Mouse (Mus musculus): ENCODE measurements at regions not wholly inside any gene's neighbourhood (a gene's known extent, or its start where the extent isn't known, plus 50 kb on each side); places are given as distances from the start of the nearest gene placed in this dataset.

- Histone ChIP-seq H3K9me3 (no peaks in the 10 kb centered on the region), H3K4me1 (replicated peaks) (no peaks in the 10 kb centered on the region)
- WGBS: 93% methylated on average over 1 of the region's 1 CpGs
Measured at GRCm38 (mm10) chr14:85286203-85286602, 842.8 kb downstream of the Pcdh17 start.

DNA sequence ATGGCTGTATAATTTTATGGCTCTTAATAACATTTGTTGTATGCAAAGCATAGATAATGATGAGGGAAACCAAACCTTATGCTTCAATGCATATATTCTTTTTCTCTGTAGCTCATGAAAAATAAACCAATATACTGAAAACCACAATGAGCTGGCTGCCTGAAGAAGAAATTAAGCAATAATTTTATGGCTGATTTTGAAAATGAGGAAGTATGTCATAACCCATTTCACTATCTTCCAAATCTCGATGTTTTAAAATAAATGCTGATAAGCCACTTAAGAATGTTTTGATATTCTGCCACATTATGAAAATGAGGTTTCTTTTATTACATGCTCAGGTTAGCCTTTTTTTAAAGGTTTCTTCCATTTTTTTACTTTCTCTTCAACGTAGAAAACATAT, 844.1 kb downstream of the Pcdh17 start:
- WGBS: 83% methylated on average over 2 of the region's 2 CpGs
- no peak for ATAC-seq (ENCODE audit: low FRiP score, low read depth)
- H3K4me3 ChIP-seq: no peak overlapping the region
- H3K9me3 ChIP-seq: no peaks in the 10 kb centered on the region
- no peaks in the 10 kb centered on the region for H3K4me1 ChIP-seq (replicated peaks)
- H3K4me2 ChIP-seq: no peak overlapping the region
- no peaks in the 10 kb centered on the region for H3K36me3 ChIP-seq
- H3K27ac ChIP-seq (replicated peaks): no peak overlapping the region
- H3K9ac ChIP-seq: no peak overlapping the region
- H3K27me3 ChIP-seq: no peaks in the 10 kb centered on the region

More at GRCm38 (mm10) chr14:85286203-85286602, 842.8 kb downstream of the Pcdh17 start:
- no peak for ATAC-seq (ENCODE audit: low FRiP score, low read depth)
- no peak overlapping the region for H3K9ac ChIP-seq
- H3K36me3 ChIP-seq: no peaks in the 10 kb centered on the region
- H3K4me2 ChIP-seq: no peak overlapping the region
- H3K27ac ChIP-seq (replicated peaks): no peak overlapping the region
- H3K4me3 ChIP-seq: no peak overlapping the region
- no peaks in the 10 kb centered on the region for H3K27me3 ChIP-seq

- Histone ChIP-seq H3K27ac (replicated peaks) (no peak overlapping the region), H3K36me3 (no peaks in the 10 kb centered on the region), H3K9ac (no peak overlapping the region), H3K9me3 (no peaks in the 10 kb centered on the region), H3K4me3 (no peak overlapping the region), H3K4me1 (replicated peaks) (no peaks in the 10 kb centered on the region), H3K4me2 (no peak overlapping the region), H3K27me3 (no peaks in the 10 kb centered on the region)
- ATAC-seq (ENCODE audit: low FRiP score, low read depth): no peak
- 80% methylated on average over 3 of the region's 3 CpGs for WGBS
Measured at GRCm38 (mm10) chr14:85298991-85299390, 855.6 kb downstream of the Pcdh17 start.

GRCm38 (mm10) chr14:85320679-85321078, 877.3 kb downstream of the Pcdh17 start:
- WGBS: 93% methylated on average over 2 of the region's 2 CpGs
- Histone ChIP-seq H3K27ac (replicated peaks) (no peak overlapping the region), H3K27me3 (no peaks in the 10 kb centered on the region), H3K4me2 (no peak overlapping the region), H3K36me3 (no peaks in the 10 kb centered on the region), H3K4me1 (replicated peaks) (no peaks in the 10 kb centered on the region), H3K9me3 (no peaks in the 10 kb centered on the region), H3K9ac (no peak overlapping the region), H3K4me3 (no peak overlapping the region)
- ATAC-seq (ENCODE audit: low FRiP score, low read depth): no peak

- no peak overlapping the region for H3K9ac ChIP-seq
- H3K9me3 ChIP-seq: no peaks in the 10 kb centered on the region
- 67% methylated on average over 3 of the region's 3 CpGs for WGBS
- no peak overlapping the region for H3K4me2 ChIP-seq
- no peak for ATAC-seq (ENCODE audit: low FRiP score, low read depth)
- no peak overlapping the region for H3K27ac ChIP-seq (replicated peaks)
- H3K36me3 ChIP-seq: no peaks in the 10 kb centered on the region
- no peaks in the 10 kb centered on the region for H3K4me1 ChIP-seq (replicated peaks)
- no peak overlapping the region for H3K4me3 ChIP-seq
- no peaks in the 10 kb centered on the region for H3K27me3 ChIP-seq
Measured at GRCm38 (mm10) chr14:85333277-85333676, 889.9 kb downstream of the Pcdh17 start.

GRCm38 (mm10) chr14:85337182-85337581, 893.8 kb downstream of the Pcdh17 start:
- H3K27ac ChIP-seq (replicated peaks): no peak overlapping the region
- H3K9ac ChIP-seq: no peak overlapping the region
- 78% methylated on average over 3 of the region's 3 CpGs for WGBS
- no peaks in the 10 kb centered on the region for H3K36me3 ChIP-seq
- no peak for ATAC-seq (ENCODE audit: low FRiP score, low read depth)
- H3K27me3 ChIP-seq: no peaks in the 10 kb centered on the region
- no peaks in the 10 kb centered on the region for H3K4me1 ChIP-seq (replicated peaks)
- H3K4me2 ChIP-seq: no peak overlapping the region
- H3K9me3 ChIP-seq: no peaks in the 10 kb centered on the region
- H3K4me3 ChIP-seq: no peak overlapping the region

GRCm38 (mm10) chr14:85354626-85355355, 911.4 kb downstream of the Pcdh17 start:
- ATAC-seq (ENCODE audit: low FRiP score, low read depth): peak; percentile 71
- H3K9ac ChIP-seq: no peak overlapping the region
- H3K4me3 ChIP-seq: no peak overlapping the region
- no peaks in the 10 kb centered on the region for H3K4me1 ChIP-seq (replicated peaks)
- WGBS: 27% methylated on average over 4 of the region's 4 CpGs
- H3K36me3 ChIP-seq: no peaks in the 10 kb centered on the region
- no peaks in the 10 kb centered on the region for H3K9me3 ChIP-seq
- no peak overlapping the region for H3K4me2 ChIP-seq
- H3K27ac ChIP-seq (replicated peaks): no peak overlapping the region
- H3K27me3 ChIP-seq: no peaks in the 10 kb centered on the region

DNA sequence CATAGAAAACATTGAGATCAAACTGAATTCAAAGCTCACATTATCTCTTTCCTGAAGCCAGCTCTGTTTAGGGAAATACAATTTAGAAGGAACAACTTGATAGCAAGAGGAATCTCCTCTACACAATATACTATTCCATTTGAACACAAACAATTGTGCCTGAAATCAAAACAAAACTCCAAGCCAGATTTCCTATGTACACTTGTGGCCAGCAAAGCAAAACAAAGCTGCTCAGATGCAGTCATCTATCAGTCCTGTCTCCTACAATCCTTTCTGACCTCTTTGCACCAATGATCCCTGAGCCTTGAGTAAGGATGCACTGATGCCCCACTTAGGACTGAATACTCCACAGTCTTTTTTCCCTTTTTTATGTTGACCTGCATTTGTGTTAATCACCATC, 920.2 kb downstream of the Pcdh17 start:
- no peaks in the 10 kb centered on the region for H3K36me3 ChIP-seq
- H3K9ac ChIP-seq: no peak overlapping the region
- no peak overlapping the region for H3K4me2 ChIP-seq
- no peak overlapping the region; the same call in 1 of the 2 replicates for H3K27ac ChIP-seq (replicated peaks)
- H3K9me3 ChIP-seq: no peaks in the 10 kb centered on the region
- no peak for ATAC-seq (ENCODE audit: low FRiP score, low read depth)
- H3K27me3 ChIP-seq: no peaks in the 10 kb centered on the region
- H3K4me1 ChIP-seq (replicated peaks): no peaks in the 10 kb centered on the region
- H3K4me3 ChIP-seq: no peak overlapping the region

- H3K27ac ChIP-seq (replicated peaks): no peak overlapping the region
Measured at GRCm38 (mm10) chr14:85373312-85373711, 929.9 kb downstream of the Pcdh17 start.

DNA sequence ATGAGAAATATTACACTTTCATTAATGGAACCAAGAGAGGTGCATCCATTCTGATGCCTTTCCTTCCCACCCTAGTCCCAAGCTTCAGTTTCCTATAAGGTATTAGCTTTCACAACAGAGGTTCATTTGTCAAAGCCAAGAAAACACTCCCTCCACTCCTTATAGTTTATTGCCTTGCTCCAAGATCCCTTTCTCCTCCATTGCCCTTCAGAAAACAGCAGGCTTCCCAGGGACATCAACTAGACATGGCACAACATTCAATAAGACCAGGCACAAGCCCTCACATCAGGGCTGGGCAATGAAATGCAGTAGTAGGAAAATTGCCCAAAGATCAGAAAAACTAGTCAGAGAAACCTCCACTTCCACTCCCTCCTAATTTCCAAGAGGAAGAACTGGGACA, 960.3 kb downstream of the Pcdh17 start:
- no peak overlapping the region for H3K4me3 ChIP-seq
- no peak for ATAC-seq (ENCODE audit: low FRiP score, low read depth)
- no peaks in the 10 kb centered on the region for H3K36me3 ChIP-seq
- no peaks in the 10 kb centered on the region for H3K4me1 ChIP-seq (replicated peaks)
- no peak overlapping the region for H3K4me2 ChIP-seq
- no peaks in the 10 kb centered on the region for H3K9me3 ChIP-seq
- H3K9ac ChIP-seq: no peak overlapping the region
- no peaks in the 10 kb centered on the region for H3K27me3 ChIP-seq
- no peak overlapping the region for H3K27ac ChIP-seq (replicated peaks)

More at GRCm38 (mm10) chr14:85373312-85373711, 929.9 kb downstream of the Pcdh17 start:
- no peak overlapping the region for H3K9ac ChIP-seq
- H3K4me2 ChIP-seq: no peak overlapping the region
- no peak for ATAC-seq (ENCODE audit: low FRiP score, low read depth)
- WGBS: 96% methylated on average over 1 of the region's 1 CpGs
- H3K9me3 ChIP-seq: no peaks in the 10 kb centered on the region
- no peak overlapping the region for H3K4me3 ChIP-seq
- H3K4me1 ChIP-seq (replicated peaks): no peaks in the 10 kb centered on the region
- no peaks in the 10 kb centered on the region for H3K36me3 ChIP-seq
- no peaks in the 10 kb centered on the region for H3K27me3 ChIP-seq

Measured in hindbrain, embryonic 15.5 days (tissue).